Mouse (Mus musculus) spleen, postnatal 4 days (tissue): ENCODE results near the gene Chd6.
"Not testable (repeated sequence)": the region's sequence is repeated elsewhere in the genome, so short reads cannot be mapped to it uniquely, and the experiment has no call there.

Experiments
- DNase-seq, 2 experiments: peaks; one replicate each; pipeline ENCODE4 v3.0.0; 2022; ENCODE audit warnings: low spot score in 2 of 2

Chd6 gene

GRCm38 (mm10) chr2:160982636-160983035 lies 126.2 kb downstream of the Chd6 start:
- no peak for DNase-seq

GRCm38 (mm10) chr2:160981791-160982190 lies 127.1 kb downstream of the Chd6 start:
- DNase-seq: no peak

GRCm38 (mm10) chr2:160978651-160979050 lies 130.2 kb downstream of the Chd6 start:
- no peak for DNase-seq

- DNase-seq: no peak
These were observed 131.6 kb downstream of the Chd6 start for GRCm38 (mm10) chr2:160977248-160977647.

- no peak for DNase-seq
These were observed 135.1 kb downstream of the Chd6 start for GRCm38 (mm10) chr2:160973648-160974215.

GRCm38 (mm10) chr2:160972103-160972792 lies 136.6 kb downstream of the Chd6 start:
- DNase-seq: no peak

GRCm38 (mm10) chr2:160962149-160962548 lies 146.7 kb downstream of the Chd6 start:
- no peak for DNase-seq

GRCm38 (mm10) chr2:160960956-160961646 lies 147.8 kb downstream of the Chd6 start:
- no peak for DNase-seq

- DNase-seq: no peak
These were observed 149.0 kb downstream of the Chd6 start for GRCm38 (mm10) chr2:160959901-160960300.

GRCm38 (mm10) chr2:160958737-160959136 lies 150.1 kb downstream of the Chd6 start:
- DNase-seq: no peak

- DNase-seq: not testable (repeated sequence)
These were observed 151.1 kb downstream of the Chd6 start for GRCm38 (mm10) chr2:160957801-160958200.

- not testable (repeated sequence) for DNase-seq
These were observed 151.6 kb downstream of the Chd6 start for GRCm38 (mm10) chr2:160957307-160957706.

GRCm38 (mm10) chr2:160955331-160955730 lies 153.5 kb downstream of the Chd6 start:
- no peak for DNase-seq

GRCm38 (mm10) chr2:160954541-160954940 lies 154.3 kb downstream of the Chd6 start:
- no peak for DNase-seq

GRCm38 (mm10) chr2:160953131-160953873 lies 155.6 kb downstream of the Chd6 start:
- DNase-seq: no peak

GRCm38 (mm10) chr2:160951595-160951994 lies 157.3 kb downstream of the Chd6 start:
- no peak for DNase-seq

GRCm38 (mm10) chr2:160942443-160942842 lies 166.4 kb downstream of the Chd6 start:
- DNase-seq: no peak

- no peak for DNase-seq
These were observed 167.8 kb downstream of the Chd6 start for GRCm38 (mm10) chr2:160940930-160941709.

GRCm38 (mm10) chr2:160934451-160934850 lies 174.4 kb downstream of the Chd6 start:
- no peak for DNase-seq

GRCm38 (mm10) chr2:160933890-160934289 lies 175.0 kb downstream of the Chd6 start:
- no peak for DNase-seq

- DNase-seq: no peak
These were observed 175.9 kb downstream of the Chd6 start for GRCm38 (mm10) chr2:160932981-160933380.
